Mouse (Mus musculus): ENCODE results near the gene Tceal5. TPM values are rescaled to one million over a fixed set of nuclear protein-coding genes. Genes with fewer than 3 reads are reported as not detected.
A peak's percentile ranks its signal among the peaks of the same experiment; 100 is the strongest.

Tceal5 gene
- polyA plus RNA-seq, 1 experiment from 2014 or later, result 6.9 TPM

- H3K27me3 ChIP-seq (ENCODE audit: control insufficient read depth, insufficient read depth, low read length), result no peaks in the 10 kb centered on the region
- ATAC-seq (ENCODE audit: insufficient number of reproducible peaks, insufficient read depth, low FRiP score, low read depth), result 0 out of 2 replicates have a peak, but pooled peaks have one; percentile 45
- H3K27ac ChIP-seq (replicated peaks in 1 of 2; ENCODE audit: control insufficient read depth in 1 of 2, insufficient read depth in 1 of 2, low read depth in 2 of 2, low read length in 2 of 2), result peak overlapping the region; percentile 92 to 98
- H3K9ac ChIP-seq (ENCODE audit: low read length), result peak overlapping the region; percentile 89
- H3K4me1 ChIP-seq (ENCODE audit: control insufficient read depth in 2 of 2, insufficient read depth in 2 of 2, low read length in 2 of 2), result no peaks in the 10 kb centered on the region
- peak overlapping the region; percentile 70 for H3K4me2 ChIP-seq (ENCODE audit: low read length)
- WGBS, result 14% methylated on average over 24 of the region's 24 CpGs
- peak overlapping the region; percentile 63 to 67 for H3K4me3 ChIP-seq (ENCODE audit: control insufficient read depth in 1 of 2, insufficient read depth in 1 of 2, low read depth in 1 of 2, low read length in 2 of 2)
- H3K9me3 ChIP-seq (ENCODE audit: control insufficient read depth, low read length), result no peaks in the 10 kb centered on the region
- H3K36me3 ChIP-seq (ENCODE audit: control insufficient read depth, insufficient read depth, low read length), result peaks cover 14% of the 10 kb centered on the region; the same call in 1 of the 2 replicates
Measured at GRCm38 (mm10) chrX:136171189-136172117, 32.2 kb downstream of the Tceal5 start.

DNA sequence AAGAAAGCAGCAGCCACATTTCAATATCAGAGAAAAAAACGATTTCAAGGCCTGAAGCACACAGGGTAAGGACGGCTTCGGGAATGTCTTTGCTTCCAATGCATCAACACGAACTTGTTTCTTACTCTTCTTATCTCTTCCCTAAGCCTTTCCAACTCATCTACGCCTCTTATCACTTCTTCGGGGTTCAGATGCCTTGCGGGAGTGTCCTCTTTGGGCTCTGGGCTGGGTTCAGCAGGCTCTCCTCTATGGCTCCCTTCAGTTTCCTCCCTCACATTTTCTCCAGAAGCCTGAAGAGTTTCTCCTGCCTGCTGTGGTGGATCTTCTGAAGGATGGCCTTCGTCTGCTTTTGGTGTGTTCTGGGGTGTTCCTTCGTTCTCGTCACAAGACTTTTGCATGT lies 33.1 kb downstream of the Tceal5 start:
- Histone ChIP-seq H3K9ac (ENCODE audit: low read length) (peak overlapping the region; percentile 69), H3K4me1 (ENCODE audit: control insufficient read depth in 2 of 2, insufficient read depth in 2 of 2, low read length in 2 of 2) (no peaks in the 10 kb centered on the region), H3K4me3 (ENCODE audit: control insufficient read depth in 1 of 2, insufficient read depth in 1 of 2, low read depth in 1 of 2, low read length in 2 of 2) (peak overlapping the region; percentile 35 to 63), H3K4me2 (ENCODE audit: low read length) (peak overlapping the region; percentile 70), H3K36me3 (ENCODE audit: control insufficient read depth, insufficient read depth, low read length) (peaks cover 14% of the 10 kb centered on the region; the same call in 1 of the 2 replicates), H3K9me3 (ENCODE audit: control insufficient read depth, low read length) (no peaks in the 10 kb centered on the region), H3K27ac (replicated peaks in 1 of 2; ENCODE audit: control insufficient read depth in 1 of 2, insufficient read depth in 1 of 2, low read depth in 2 of 2, low read length in 2 of 2) (peak overlapping the region; percentile 21 to 92; a peak in 3 of 4 replicates), H3K27me3 (ENCODE audit: control insufficient read depth, insufficient read depth, low read length) (no peaks in the 10 kb centered on the region)
- ATAC-seq (ENCODE audit: insufficient number of reproducible peaks, insufficient read depth, low FRiP score, low read depth), result no peak
- 37% methylated on average over 10 of the region's 10 CpGs for WGBS

Small RNAs within 50 kb of the gene (microRNA-seq; reads per million reads assigned to microRNA genes)
- not detected for gene Mir6383

Other genes with a start within 250 kb of the Tceal5 start
- gene Arxes2, start 210.1 kb downstream of the Tceal5 start, polyA plus RNA-seq (2014; fragmentation: Nextera tagmentation; extraction: Ambion mirVana), result 74.2 and 78.4 TPM in 2 replicates
- 27.5 and 27.6 TPM in 2 replicates for gene Arxes1, start 170.5 kb downstream of the Tceal5 start, polyA plus RNA-seq (2014; fragmentation: Nextera tagmentation; extraction: Ambion mirVana)
- gene Bex2, start 135.6 kb downstream of the Tceal5 start, polyA plus RNA-seq (2014; fragmentation: Nextera tagmentation; extraction: Ambion mirVana), result 13.5 and 18.9 TPM in 2 replicates
- 0.42 and 0.59 TPM in 2 replicates for gene Nxf3, start 118.6 kb downstream of the Tceal5 start, polyA plus RNA-seq (2014; fragmentation: Nextera tagmentation; extraction: Ambion mirVana)
- gene Bex4, start 64.9 kb downstream of the Tceal5 start, polyA plus RNA-seq (2014; fragmentation: Nextera tagmentation; extraction: Ambion mirVana), result 215 and 217 TPM in 2 replicates
- 263 and 279 TPM in 2 replicates for gene Tceal8, start 31.5 kb downstream of the Tceal5 start, polyA plus RNA-seq (2014; fragmentation: Nextera tagmentation; extraction: Ambion mirVana)
- gene Tceal7, start 10.9 kb upstream of the Tceal5 start, polyA plus RNA-seq (2014; fragmentation: Nextera tagmentation; extraction: Ambion mirVana), result 16.0 and 16.7 TPM in 2 replicates
- gene Bex1, start 11.6 kb upstream of the Tceal5 start, polyA plus RNA-seq (2014; fragmentation: Nextera tagmentation; extraction: Ambion mirVana), result 232 and 239 TPM in 2 replicates
- gene Tceal9, start 41.2 kb upstream of the Tceal5 start, polyA plus RNA-seq (2014; fragmentation: Nextera tagmentation; extraction: Ambion mirVana), result 488 and 515 TPM in 2 replicates
- gene Bex3, start 66.4 kb upstream of the Tceal5 start, polyA plus RNA-seq (2014; fragmentation: Nextera tagmentation; extraction: Ambion mirVana), result 499 and 525 TPM in 2 replicates